Mouse (Mus musculus) forebrain, embryonic 10.5 days (tissue): ENCODE measurements around the gene Ptprb. TPM values are rescaled to one million over a fixed set of nuclear protein-coding genes. Genes with fewer than 3 reads are reported as not detected.

Experiments
- DNase-seq: peaks from one replicate; pipeline ENCODE4 v3.0.0-alpha.2; 2017; ENCODE audit warnings: low spot score; ENCODE audit errors: extremely low spot score
- H3K27ac ChIP-seq: fragments of 300-500 bp; sonication (generic); 2 replicates; pipeline ENCODE4 v1.5.1; 2016; ENCODE audit warnings: mild to moderate bottlenecking
- H3K27me3 ChIP-seq: fragments of 300-500 bp; sonication (generic); 2 replicates; pipeline ENCODE4 v1.6.1; 2016; ENCODE audit warnings: mild to moderate bottlenecking; ENCODE audit not compliant: poor library complexity, severe bottlenecking
- H3K36me3 ChIP-seq: fragments of 300-500 bp; sonication (generic); replicated peaks from 2 replicates; pipeline ENCODE4 v1.6.1; 2016; ENCODE audit warnings: mild to moderate bottlenecking, moderate library complexity
- H3K4me1 ChIP-seq: fragments of 300-500 bp; sonication (generic); 2 replicates; pipeline ENCODE4 v1.6.1; 2016
- H3K4me3 ChIP-seq: fragments of 300-500 bp; sonication (generic); 2 replicates; pipeline ENCODE4 v1.5.1; 2016; ENCODE audit warnings: mild to moderate bottlenecking, moderate library complexity
- H3K9me3 ChIP-seq: fragments of 300-500 bp; sonication (generic); 2 replicates; pipeline ENCODE4 v1.6.1; 2016; ENCODE audit warnings: mild to moderate bottlenecking, moderate library complexity
- WGBS: fragments of 180-500 bp; shearing (Covaris S2); methylation state at CpG from one replicate; pipeline ENCODE4 v1.1.7; 2016; 5-methylcytosine and 5-hydroxymethylcytosine counted together
- polyA plus RNA-seq: library from polyadenylated mRNA; unstranded; fragments of >200 nt; fragmentation: Nextera tagmentation; extraction: Ambion mirVana; gene quantifications from 2 replicates; pipeline ENCODE4 v1.2.1, GENCODE M21; 2016

The Ptprb gene
- polyA plus RNA-seq, 1 experiment from 2014 or later = 2.1 TPM

DNA sequence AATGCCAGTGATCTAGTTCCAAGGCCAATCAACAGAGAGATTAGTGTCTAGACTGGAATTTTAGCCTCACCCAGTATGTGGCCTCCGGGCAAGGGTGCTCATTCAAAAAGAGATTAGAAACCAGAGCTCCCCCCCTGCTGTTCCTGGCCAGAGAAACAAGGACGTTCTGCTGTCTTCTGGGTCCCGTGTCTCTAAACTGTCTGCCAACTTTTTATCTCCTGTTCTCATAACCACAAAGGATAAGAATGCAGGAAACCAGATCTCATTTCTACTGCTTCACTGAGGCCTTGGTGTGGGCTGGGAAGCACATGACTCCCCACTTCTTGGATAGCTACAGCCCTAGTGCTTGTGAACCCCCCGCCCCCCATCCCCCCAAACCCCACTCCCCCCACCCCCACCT, 119.3 kb downstream of the Ptprb start:
- Histone ChIP-seq H3K27me3 (no peaks in the 10 kb centered on the region), H3K9me3 (no peaks in the 10 kb centered on the region), H3K36me3 (no peaks in the 10 kb centered on the region), H3K27ac (no peak overlapping the region), H3K4me3 (no peak overlapping the region), H3K4me1 (peaks cover 12% of the 10 kb centered on the region)
- 24% methylated on average over 3 of the region's 4 CpGs for WGBS
- DNase-seq = no peak

DNA sequence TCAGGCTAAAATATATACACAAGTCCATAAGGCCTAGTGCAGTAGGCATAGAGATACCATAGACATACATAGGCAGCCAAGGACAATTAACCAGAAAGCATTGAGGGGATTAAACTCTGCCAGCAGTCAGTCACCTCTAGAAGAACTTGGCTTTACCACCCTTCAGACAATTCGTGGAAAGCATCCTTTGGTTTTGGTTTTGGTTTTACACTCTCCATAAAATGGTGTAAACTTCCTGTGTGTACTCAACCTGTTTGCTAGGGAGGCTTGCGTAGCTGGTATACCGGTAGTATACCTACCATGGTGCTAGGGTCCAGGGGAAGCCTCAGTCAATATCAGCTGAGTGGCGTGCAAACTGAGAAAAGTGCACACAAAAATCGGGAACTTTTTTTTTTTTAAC, 121.0 kb downstream of the Ptprb start:
- Histone ChIP-seq H3K36me3 (no peaks in the 10 kb centered on the region), H3K4me1 (peaks cover 12% of the 10 kb centered on the region), H3K27me3 (no peaks in the 10 kb centered on the region), H3K4me3 (no peak overlapping the region), H3K27ac (no peak overlapping the region), H3K9me3 (no peaks in the 10 kb centered on the region)
- WGBS = 87% methylated on average over 5 of the region's 5 CpGs
- no peak for DNase-seq

DNA sequence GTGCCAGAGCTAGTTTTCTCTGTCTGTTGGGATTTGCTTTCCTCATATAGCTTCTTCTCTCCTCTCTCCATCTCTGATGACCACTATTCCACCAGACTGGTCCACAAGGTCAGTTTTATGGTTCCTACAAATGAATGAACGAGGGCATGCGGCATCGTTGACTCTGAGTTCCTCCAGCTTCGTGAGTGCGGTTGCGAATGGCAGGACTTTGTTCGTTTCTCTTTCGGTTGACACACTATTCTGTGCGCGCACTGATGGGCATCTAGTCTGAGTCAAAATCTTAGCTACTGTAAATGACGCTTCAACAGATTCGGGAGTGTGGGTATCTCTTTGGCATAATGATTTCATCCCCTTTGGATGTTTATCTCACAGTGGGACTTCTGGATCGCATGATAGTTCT, 121.6 kb downstream of the Ptprb start:
- Histone ChIP-seq H3K4me1 (peaks cover 12% of the 10 kb centered on the region), H3K36me3 (no peaks in the 10 kb centered on the region), H3K27me3 (no peaks in the 10 kb centered on the region), H3K9me3 (no peaks in the 10 kb centered on the region), H3K27ac (no peak overlapping the region), H3K4me3 (no peak overlapping the region)
- no peak for DNase-seq
- WGBS = 89% methylated on average over 13 of the region's 13 CpGs

DNA sequence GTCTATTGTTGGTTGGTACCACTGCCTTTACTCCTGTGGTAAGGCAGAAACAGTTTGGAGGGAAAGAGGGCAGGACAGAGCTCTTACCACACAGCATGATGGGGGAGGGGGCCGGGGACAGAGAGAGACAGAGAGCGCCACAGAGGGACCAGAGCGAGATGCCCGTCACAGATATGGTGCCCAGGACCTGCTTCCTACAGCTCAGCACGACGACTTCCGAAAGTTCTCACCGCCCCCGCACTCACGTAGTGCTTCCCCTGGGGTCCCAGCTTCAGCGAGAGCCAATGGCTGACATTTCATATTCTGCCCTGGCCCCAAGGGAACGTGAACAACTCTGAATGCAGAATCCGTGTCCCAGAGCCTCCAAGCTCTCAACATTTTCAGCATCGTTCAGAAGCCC, 122.2 kb downstream of the Ptprb start:
- Histone ChIP-seq H3K27ac (no peak overlapping the region), H3K27me3 (no peaks in the 10 kb centered on the region), H3K4me1 (peaks cover 12% of the 10 kb centered on the region), H3K36me3 (no peaks in the 10 kb centered on the region), H3K9me3 (no peaks in the 10 kb centered on the region), H3K4me3 (peak overlapping the region; percentile 22; the same call in 1 of the 2 replicates)
- DNase-seq = no peak
- WGBS = 37% methylated on average over 14 of the region's 14 CpGs

DNA sequence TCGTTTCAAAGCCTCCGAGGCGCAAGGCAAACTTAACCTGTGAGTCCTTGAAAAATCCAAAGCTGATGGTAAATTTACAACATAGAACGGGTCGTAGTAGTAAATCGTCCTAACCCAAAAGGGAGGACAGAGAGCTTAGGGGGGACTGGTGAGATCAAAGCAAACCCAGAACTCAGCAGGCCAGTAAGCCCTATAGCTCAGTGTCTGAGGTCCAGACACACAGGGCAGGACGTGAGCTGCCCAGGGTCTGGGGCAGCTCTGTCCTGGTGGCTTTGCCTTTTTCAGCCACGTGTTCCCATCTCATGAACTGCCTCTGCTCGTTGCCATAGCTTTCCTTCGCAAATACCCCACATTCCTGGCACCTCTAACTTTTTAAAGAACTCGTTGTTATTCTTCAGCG, 122.7 kb downstream of the Ptprb start:
- no peak for DNase-seq
- Histone ChIP-seq H3K27me3 (no peaks in the 10 kb centered on the region), H3K9me3 (no peaks in the 10 kb centered on the region), H3K4me3 (peak overlapping the region; percentile 22; the same call in 1 of the 2 replicates), H3K4me1 (peaks cover 12% of the 10 kb centered on the region), H3K36me3 (no peaks in the 10 kb centered on the region), H3K27ac (no peak overlapping the region)
- 62% methylated on average over 12 of the region's 12 CpGs for WGBS

- Histone ChIP-seq H3K4me3 (no peak overlapping the region), H3K27me3 (no peaks in the 10 kb centered on the region), H3K9me3 (no peaks in the 10 kb centered on the region), H3K27ac (no peak overlapping the region), H3K36me3 (no peaks in the 10 kb centered on the region), H3K4me1 (0 out of 2 replicates have a peak, but pooled peaks cover 5% of the 10 kb centered on the region)
- DNase-seq = no peak
- 90% methylated on average over 6 of the region's 6 CpGs for WGBS
These were observed 127.6 kb downstream of the Ptprb start for GRCm38 (mm10) chr10:116402742-116403425.

DNA sequence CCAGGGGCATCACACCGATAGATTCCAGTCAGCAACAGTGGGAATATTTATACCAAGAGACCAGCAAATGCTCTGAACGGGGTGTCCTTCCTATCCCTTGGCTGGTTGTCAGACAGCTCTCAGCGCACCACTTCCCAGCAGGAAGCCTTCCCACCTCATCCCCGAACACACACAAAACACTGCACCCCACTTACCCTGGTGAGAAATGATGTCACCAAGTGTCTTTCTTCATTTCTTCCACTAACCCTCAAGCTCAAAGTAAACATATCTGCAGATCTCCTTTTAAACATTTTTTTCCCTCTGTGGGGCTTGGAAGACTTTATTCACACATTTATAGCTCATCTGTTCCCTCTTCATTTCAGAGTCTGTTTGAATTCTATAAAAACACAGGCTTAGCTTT, 128.4 kb downstream of the Ptprb start:
- H3K4me3 ChIP-seq = no peak overlapping the region
- no peak overlapping the region for H3K27ac ChIP-seq
- H3K9me3 ChIP-seq = no peaks in the 10 kb centered on the region
- no peak for DNase-seq
- 0 out of 2 replicates have a peak, but pooled peaks cover 4% of the 10 kb centered on the region for H3K4me1 ChIP-seq
- H3K36me3 ChIP-seq = no peaks in the 10 kb centered on the region
- H3K27me3 ChIP-seq = no peaks in the 10 kb centered on the region
- 82% methylated on average over 4 of the region's 4 CpGs for WGBS

GRCm38 (mm10) chr10:116405011-116405410, 129.7 kb downstream of the Ptprb start:
- H3K27me3 ChIP-seq = no peaks in the 10 kb centered on the region
- WGBS = 89% methylated on average over 6 of the region's 6 CpGs
- H3K4me3 ChIP-seq = no peak overlapping the region
- 0 out of 2 replicates have a peak, but pooled peaks cover 4% of the 10 kb centered on the region for H3K4me1 ChIP-seq
- H3K36me3 ChIP-seq = no peaks in the 10 kb centered on the region
- H3K27ac ChIP-seq = no peak overlapping the region
- no peaks in the 10 kb centered on the region for H3K9me3 ChIP-seq
- no peak for DNase-seq

DNA sequence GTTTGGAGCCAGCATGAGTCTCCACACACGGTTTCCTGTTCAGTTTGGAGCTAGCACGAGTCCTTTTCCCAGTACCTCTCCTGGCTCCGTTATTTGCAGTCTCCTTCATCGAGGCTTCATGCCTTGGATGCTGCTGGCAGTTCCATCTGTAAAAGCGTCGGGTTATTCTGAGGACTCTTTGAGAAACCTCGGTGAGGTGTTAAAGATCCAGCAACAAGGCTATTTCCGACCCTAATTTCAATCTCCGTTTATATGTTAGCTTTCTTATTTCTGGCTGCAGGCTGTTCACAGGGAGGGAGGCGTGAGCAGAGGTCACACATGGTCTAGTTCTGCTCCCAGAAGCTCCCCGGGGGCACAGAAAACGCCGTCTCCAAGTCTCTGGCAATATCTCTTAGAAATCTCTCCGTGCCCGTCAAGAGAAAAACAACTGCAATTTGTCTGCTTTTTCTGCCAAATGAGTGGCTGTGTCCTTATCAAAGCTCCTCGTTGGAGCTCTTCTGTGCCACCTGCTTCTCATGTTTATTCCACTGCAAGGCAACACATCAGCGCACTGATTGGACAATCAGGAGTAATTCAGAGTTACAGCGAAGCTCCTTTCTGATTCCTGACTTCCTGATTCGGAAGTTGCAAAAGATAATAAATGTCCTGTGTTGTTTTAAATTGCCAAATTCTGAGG, 132.5 kb downstream of the Ptprb start:
- no peak overlapping the region for H3K4me3 ChIP-seq
- 76% methylated on average over 19 of the region's 19 CpGs for whole genome bisulfite sequencing
- H3K4me1 ChIP-seq = 0 out of 2 replicates have a peak, but pooled peaks cover 4% of the 10 kb centered on the region
- no peaks in the 10 kb centered on the region for H3K27me3 ChIP-seq
- H3K36me3 ChIP-seq = no peaks in the 10 kb centered on the region
- no peak overlapping the region for H3K27ac ChIP-seq
- DNase-seq = no peak
- no peaks in the 10 kb centered on the region for H3K9me3 ChIP-seq

DNA sequence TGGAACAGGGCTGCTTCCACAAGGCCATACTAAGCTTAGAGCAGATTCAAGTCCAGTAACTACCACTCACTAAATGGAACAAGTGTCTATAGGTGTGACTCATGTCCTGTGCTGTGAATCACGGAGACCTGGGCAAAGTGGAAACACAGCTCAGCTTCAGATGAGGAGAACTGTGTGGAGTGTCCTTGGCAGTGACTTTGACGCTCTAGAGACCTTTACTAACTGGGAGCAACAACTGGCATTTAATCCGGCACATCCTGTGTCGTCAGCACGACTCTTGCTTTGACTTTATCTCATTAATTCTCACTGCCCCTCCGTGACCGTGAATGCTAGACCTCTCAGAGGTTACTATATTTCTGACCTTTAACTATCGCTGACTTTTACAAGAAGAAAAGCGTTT, 135.5 kb downstream of the Ptprb start:
- DNase-seq = no peak
- 0 out of 2 replicates have a peak, but pooled peaks cover 4% of the 10 kb centered on the region for H3K4me1 ChIP-seq
- H3K27me3 ChIP-seq = no peaks in the 10 kb centered on the region
- no peaks in the 10 kb centered on the region for H3K36me3 ChIP-seq
- no peaks in the 10 kb centered on the region for H3K9me3 ChIP-seq
- no peak overlapping the region for H3K4me3 ChIP-seq
- H3K27ac ChIP-seq = no peak overlapping the region
- WGBS = 65% methylated on average over 9 of the region's 9 CpGs

GRCm38 (mm10) chr10:116416142-116416541, 140.8 kb downstream of the Ptprb start:
- no peaks in the 10 kb centered on the region for H3K27me3 ChIP-seq
- WGBS = 76% methylated on average over 6 of the region's 6 CpGs
- H3K4me1 ChIP-seq = peaks cover 10% of the 10 kb centered on the region; the same call in 1 of the 2 replicates
- H3K9me3 ChIP-seq = no peaks in the 10 kb centered on the region
- no peak overlapping the region for H3K27ac ChIP-seq
- H3K36me3 ChIP-seq = no peaks in the 10 kb centered on the region
- no peak for DNase-seq
- H3K4me3 ChIP-seq = no peak overlapping the region

GRCm38 (mm10) chr10:116416726-116417125, 141.4 kb downstream of the Ptprb start:
- Histone ChIP-seq H3K4me3 (no peak overlapping the region), H3K4me1 (peaks cover 10% of the 10 kb centered on the region; the same call in 1 of the 2 replicates), H3K27ac (no peak overlapping the region), H3K36me3 (no peaks in the 10 kb centered on the region), H3K9me3 (no peaks in the 10 kb centered on the region), H3K27me3 (no peaks in the 10 kb centered on the region)
- 80% methylated on average over 5 of the region's 5 CpGs for WGBS
- no peak for DNase-seq

- 71% methylated on average over 24 of the region's 24 CpGs for WGBS
- DNase-seq = no peak
These were observed 142.9 kb downstream of the Ptprb start for GRCm38 (mm10) chr10:116418121-116418726.

More at GRCm38 (mm10) chr10:116418121-116418726, 142.9 kb downstream of the Ptprb start:
- Histone ChIP-seq H3K4me3 (no peak overlapping the region), H3K36me3 (no peaks in the 10 kb centered on the region), H3K27ac (no peak overlapping the region), H3K4me1 (peaks cover 10% of the 10 kb centered on the region; the same call in 1 of the 2 replicates), H3K27me3 (no peaks in the 10 kb centered on the region), H3K9me3 (no peaks in the 10 kb centered on the region)
